Mouse (Mus musculus): ENCODE results near the gene Serbp1. TPM values are rescaled to one million over a fixed set of nuclear protein-coding genes. Genes with fewer than 3 reads are reported as not detected.

Serbp1 gene
- polyA plus RNA-seq, 1 experiment from 2014 or later: 340 TPM

GRCm38 (mm10) chr6:67323788-67324187, 85.8 kb downstream of the Serbp1 start:
- Histone ChIP-seq H3K4me3 (ENCODE audit: low read depth, low read length) (no peak overlapping the region), H3K4me1 (ENCODE audit: control insufficient read depth, insufficient read depth, low read length) (no peaks in the 10 kb centered on the region), H3K9me3 (replicated peaks; ENCODE audit: control insufficient read depth, low read length) (no peaks in the 10 kb centered on the region), H3K36me3 (ENCODE audit: control insufficient read depth, insufficient read depth, low read length) (no peaks in the 10 kb centered on the region), H3K9ac (ENCODE audit: low read length) (no peak overlapping the region), H3K27me3 (replicated peaks; ENCODE audit: control insufficient read depth, insufficient read depth, low read length) (no peaks in the 10 kb centered on the region), H3K27ac (ENCODE audit: low read depth, low read length) (no peak overlapping the region), H3K4me2 (ENCODE audit: low read length) (no peak overlapping the region)
- WGBS: 92% methylated on average over 3 of the region's 3 CpGs
- no peak for DNase-seq (ENCODE audit: low spot score)
- no peak for ATAC-seq

GRCm38 (mm10) chr6:67337943-67338342, 100.0 kb downstream of the Serbp1 start:
- DNase-seq (ENCODE audit: low spot score) (no peak), ATAC-seq (no peak)
- H3K27me3 ChIP-seq (replicated peaks; ENCODE audit: control insufficient read depth, insufficient read depth, low read length): no peaks in the 10 kb centered on the region
- no peak overlapping the region for H3K9ac ChIP-seq (ENCODE audit: low read length)
- no peak overlapping the region for H3K27ac ChIP-seq (ENCODE audit: low read depth, low read length)
- no peaks in the 10 kb centered on the region for H3K9me3 ChIP-seq (replicated peaks; ENCODE audit: control insufficient read depth, low read length)
- no peaks in the 10 kb centered on the region for H3K36me3 ChIP-seq (ENCODE audit: control insufficient read depth, insufficient read depth, low read length)
- H3K4me2 ChIP-seq (ENCODE audit: low read length): no peak overlapping the region
- no peak overlapping the region for H3K4me3 ChIP-seq (ENCODE audit: low read depth, low read length)
- no peaks in the 10 kb centered on the region for H3K4me1 ChIP-seq (ENCODE audit: control insufficient read depth, insufficient read depth, low read length)

GRCm38 (mm10) chr6:67339494-67339893, 101.5 kb downstream of the Serbp1 start:
- ATAC-seq: no peak
- no peaks in the 10 kb centered on the region for H3K9me3 ChIP-seq (replicated peaks; ENCODE audit: control insufficient read depth, low read length)
- no peak overlapping the region for H3K9ac ChIP-seq (ENCODE audit: low read length)
- no peak for DNase-seq (ENCODE audit: low spot score)
- H3K4me2 ChIP-seq (ENCODE audit: low read length): no peak overlapping the region
- H3K4me3 ChIP-seq (ENCODE audit: low read depth, low read length): no peak overlapping the region
- H3K27ac ChIP-seq (ENCODE audit: low read depth, low read length): no peak overlapping the region
- no peaks in the 10 kb centered on the region for H3K4me1 ChIP-seq (ENCODE audit: control insufficient read depth, insufficient read depth, low read length)
- H3K27me3 ChIP-seq (replicated peaks; ENCODE audit: control insufficient read depth, insufficient read depth, low read length): no peaks in the 10 kb centered on the region
- H3K36me3 ChIP-seq (ENCODE audit: control insufficient read depth, insufficient read depth, low read length): no peaks in the 10 kb centered on the region

Other genes starting within 250 kb of the Serbp1 start
- 7.1 and 9.4 TPM in 2 replicates for gene Gadd45a, start 200.7 kb upstream of the Serbp1 start, polyA plus RNA-seq (2014; fragmentation: Nextera tagmentation; extraction: Ambion mirVana)
- gene Il12rb2, start 138.0 kb downstream of the Serbp1 start, polyA plus RNA-seq (2014; fragmentation: Nextera tagmentation; extraction: Ambion mirVana): 0.10 TPM in 1 of 2 replicates, not detected in the other